Mouse (Mus musculus): ENCODE measurements around the gene Samd13.

The Samd13 gene

DNA sequence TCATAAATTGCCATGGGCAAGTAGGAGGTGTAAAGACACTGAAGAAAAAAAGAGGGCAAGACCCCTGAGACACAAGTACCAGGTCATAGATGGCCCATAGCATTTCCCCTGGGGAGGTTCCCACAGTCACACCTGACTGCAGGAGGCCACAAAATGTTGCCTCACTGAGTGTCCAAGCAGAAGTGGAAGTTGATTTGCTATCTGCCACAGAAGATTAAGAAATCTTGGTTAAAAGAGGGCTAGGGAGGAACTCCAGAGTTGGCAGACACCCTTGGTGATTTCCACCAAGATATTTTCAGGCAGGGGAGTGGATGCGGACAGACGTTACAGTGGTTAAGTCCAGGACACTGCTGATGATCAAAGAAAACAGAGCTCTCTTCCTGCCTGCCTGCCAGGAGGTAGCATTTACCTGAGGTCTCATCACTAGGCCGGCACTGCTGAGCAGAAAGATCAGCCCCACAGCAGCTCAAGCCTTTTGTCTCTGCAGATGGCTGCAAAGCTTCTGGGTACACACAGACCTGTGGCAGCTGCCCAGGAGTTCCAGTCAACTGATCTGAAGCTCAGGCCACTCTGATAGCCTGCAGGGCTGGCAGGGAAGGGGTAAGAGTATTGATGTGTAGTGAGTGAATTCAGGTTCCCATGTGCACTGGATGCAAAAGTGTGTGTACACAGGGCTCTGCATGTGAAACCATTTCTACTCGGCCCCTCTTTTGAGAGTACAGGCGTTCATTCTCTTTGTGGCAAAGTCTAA is 68.7 kb downstream of the Samd13 start:
- no peak for DNase-seq (ENCODE audit: low read depth, low spot score)

GRCm38 (mm10) chr3:146615496-146615895 is 69.9 kb downstream of the Samd13 start, which contains the start of gene Dnase2b:
TSS of gene Dnase2b (minus strand) at chr3:146615596.
- no peak for DNase-seq (ENCODE audit: low read depth, low spot score)

GRCm38 (mm10) chr3:146611821-146612220 is 73.6 kb downstream of the Samd13 start:
- DNase-seq (ENCODE audit: low read depth, low spot score): no peak

- peak; percentile 68 for DNase-seq (ENCODE audit: low read depth, low spot score)
These were observed 74.1 kb downstream of the Samd13 start for GRCm38 (mm10) chr3:146611261-146611660.

DNA sequence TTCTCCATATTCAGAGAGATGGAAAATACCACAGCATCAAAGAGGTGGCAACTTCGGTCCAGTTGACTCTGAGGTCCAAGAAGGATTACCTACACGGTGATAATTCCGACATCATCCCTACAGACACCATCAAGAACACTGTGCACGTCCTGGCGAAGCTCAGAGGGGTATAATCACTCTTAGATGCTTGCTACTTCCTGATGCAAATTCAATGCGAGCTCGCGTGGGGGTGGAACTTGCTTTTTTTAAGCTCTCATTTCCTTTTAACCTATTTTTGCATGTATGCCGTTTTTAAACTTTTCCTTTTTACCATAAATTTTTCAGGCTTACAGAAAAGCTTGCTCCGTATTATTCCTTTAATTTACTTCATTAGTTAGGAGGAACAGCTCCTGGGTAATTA is 75.1 kb downstream of the Samd13 start:
- DNase-seq (ENCODE audit: low read depth, low spot score): no peak

DNA sequence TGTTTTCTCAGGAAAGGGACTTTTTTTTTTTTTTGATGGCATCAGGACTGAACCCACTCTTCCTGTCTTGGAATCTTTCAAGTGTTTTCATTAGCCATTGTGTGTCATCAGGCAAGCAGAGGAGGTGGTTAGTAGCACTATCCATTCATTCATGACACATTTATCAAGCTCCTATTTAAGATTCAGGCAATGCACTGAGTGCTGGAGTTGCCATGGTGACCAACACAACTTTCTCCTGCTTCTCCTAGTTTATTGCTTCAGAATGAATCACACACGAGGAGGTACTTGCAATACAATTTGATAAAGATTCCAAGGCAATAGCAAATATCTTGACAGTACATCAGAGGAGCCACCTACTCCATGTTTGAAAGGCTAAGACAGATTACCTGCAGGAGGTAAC is 78.0 kb downstream of the Samd13 start:
- no peak for DNase-seq (ENCODE audit: low read depth, low spot score)

- DNase-seq (ENCODE audit: low read depth, low spot score): no peak
These were observed 80.7 kb downstream of the Samd13 start for GRCm38 (mm10) chr3:146604647-146605046.

GRCm38 (mm10) chr3:146602531-146602930 is 82.9 kb downstream of the Samd13 start:
- no peak for DNase-seq (ENCODE audit: low read depth, low spot score)

- DNase-seq (ENCODE audit: low read depth, low spot score): peak; percentile 6
These were observed 84.2 kb downstream of the Samd13 start for GRCm38 (mm10) chr3:146601205-146601604.

DNA sequence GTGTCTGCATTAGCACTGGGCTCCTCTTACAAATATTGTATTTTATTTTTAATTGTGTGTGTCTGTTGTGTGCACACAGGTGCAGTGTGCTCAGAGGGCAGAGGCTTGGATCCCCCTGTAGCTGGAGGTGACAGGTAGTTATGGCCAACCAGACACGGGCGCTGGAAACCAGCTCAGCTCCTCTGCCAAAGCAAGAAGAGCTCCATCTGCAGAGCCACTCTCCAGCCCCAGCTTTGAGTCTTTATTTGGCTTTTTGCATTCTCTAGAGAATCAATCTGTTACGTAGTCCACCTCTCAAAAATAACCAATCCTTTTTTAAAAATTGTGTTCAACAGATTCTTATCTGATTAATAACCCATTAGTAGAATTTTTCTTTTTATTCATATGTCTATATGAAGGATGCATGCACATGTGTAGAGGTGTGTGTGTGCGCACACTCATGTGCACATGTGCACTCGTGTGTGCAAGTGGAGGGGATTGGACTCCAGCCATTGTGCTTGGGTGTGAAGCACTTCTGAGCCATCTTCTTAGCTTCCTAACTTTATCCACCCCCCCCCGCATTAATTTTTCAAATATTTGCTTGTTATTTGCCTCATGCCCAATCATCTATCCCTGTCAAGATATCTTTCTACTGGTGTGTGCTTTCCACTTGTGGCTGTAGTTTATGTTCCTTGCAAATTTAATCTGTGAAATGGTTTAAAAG is 86.0 kb downstream of the Samd13 start:
- no peak for DNase-seq (ENCODE audit: low read depth, low spot score)

GRCm38 (mm10) chr3:146598411-146598810 is 87.0 kb downstream of the Samd13 start:
- no peak for DNase-seq (ENCODE audit: low read depth, low spot score)

DNA sequence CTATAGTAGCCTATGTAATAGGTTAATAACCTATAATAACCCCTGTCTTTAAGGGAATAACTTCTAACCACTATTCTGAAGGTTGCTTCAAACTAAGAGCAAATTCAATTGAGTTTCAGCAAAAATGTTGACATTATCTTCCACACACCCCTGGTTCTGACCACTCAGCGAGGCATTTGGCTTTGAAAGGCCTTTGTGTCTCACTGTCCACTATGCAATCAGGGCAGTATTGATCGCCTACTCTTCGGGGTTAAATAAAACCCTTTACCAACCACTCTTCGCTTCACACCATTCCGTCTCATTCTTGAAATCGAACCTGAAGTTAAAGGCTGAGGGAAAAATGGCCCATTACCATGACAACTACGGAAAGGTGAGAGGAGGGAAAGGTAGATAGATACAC is 88.5 kb downstream of the Samd13 start:
- no peak for DNase-seq (ENCODE audit: low read depth, low spot score)

DNA sequence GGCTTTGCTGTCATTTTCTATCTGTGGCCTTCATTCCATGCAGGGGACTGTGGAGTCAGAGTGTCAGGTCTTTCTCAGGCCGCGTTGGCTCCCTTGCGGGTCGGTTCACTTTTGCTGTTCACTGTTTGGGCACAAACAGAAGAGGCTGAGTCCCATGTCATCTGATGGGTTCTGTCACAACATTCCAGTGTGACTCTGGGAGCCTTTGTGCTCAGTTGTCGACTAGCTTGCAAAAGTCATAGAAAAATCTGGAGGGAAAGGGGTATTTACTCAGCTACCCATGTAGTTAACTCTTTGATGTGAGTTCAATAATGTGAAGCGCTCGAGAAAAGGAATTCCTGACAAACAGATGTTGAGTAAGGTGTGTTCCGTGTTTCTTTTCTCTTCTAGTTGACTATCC is 89.0 kb downstream of the Samd13 start:
- no peak for DNase-seq (ENCODE audit: low read depth, low spot score)

- no peak for DNase-seq (ENCODE audit: low read depth, low spot score)
These were observed 90.0 kb downstream of the Samd13 start for GRCm38 (mm10) chr3:146595440-146595839.
